Mouse (Mus musculus) testis, adult 2 months (tissue): ENCODE results near the gene Pde4a.

Experiments
- CTCF ChIP-seq: fragments of 200-500 bp; IDR thresholded peaks from 2 replicates; pipeline ENCODE4 v1.5.1; 2012; ENCODE audit warnings: low read depth, mild to moderate bottlenecking, inconsistent platforms, low read length, moderate library complexity; ENCODE audit not compliant: control insufficient read depth, insufficient read depth, insufficient replicate concordance
- POLR2A ChIP-seq: fragments of 200-500 bp; IDR thresholded peaks from 2 replicates; pipeline ENCODE4 v1.6.1; 2012; ENCODE audit warnings: low read depth, mild to moderate bottlenecking, inconsistent platforms, low read length, moderate library complexity; ENCODE audit not compliant: control insufficient read depth

- TF ChIP-seq CTCF (no peak), POLR2A (no peak; the same call in 1 of the 2 replicates)
Observed at GRCm38 (mm10) chr9:21227342-21227741, 61.8 kb downstream of the Pde4a start.
